Mouse (Mus musculus) heart, adult 2 months (tissue): Measurements from ENCODE around the gene Fundc1.

Experiments
- CTCF ChIP-seq: fragments of 200-600 bp; IDR thresholded peaks from 2 replicates; pipeline ENCODE4 v1.8.1; 2022; ENCODE audit warnings: antibody characterized with exemption, mild to moderate bottlenecking, moderate library complexity
- EP300 ChIP-seq: fragments of 200-500 bp; IDR thresholded peaks from 2 replicates; pipeline ENCODE4 v1.6.1; 2011; ENCODE audit warnings: low read depth, low read length, control low read depth; ENCODE audit not compliant: insufficient read depth
- POLR2A ChIP-seq: fragments of 200-500 bp; IDR thresholded peaks from 2 replicates; pipeline ENCODE4 v1.6.1; 2011; ENCODE audit warnings: mild to moderate bottlenecking, low read depth, low read length, control low read depth; ENCODE audit not compliant: insufficient read depth

DNA sequence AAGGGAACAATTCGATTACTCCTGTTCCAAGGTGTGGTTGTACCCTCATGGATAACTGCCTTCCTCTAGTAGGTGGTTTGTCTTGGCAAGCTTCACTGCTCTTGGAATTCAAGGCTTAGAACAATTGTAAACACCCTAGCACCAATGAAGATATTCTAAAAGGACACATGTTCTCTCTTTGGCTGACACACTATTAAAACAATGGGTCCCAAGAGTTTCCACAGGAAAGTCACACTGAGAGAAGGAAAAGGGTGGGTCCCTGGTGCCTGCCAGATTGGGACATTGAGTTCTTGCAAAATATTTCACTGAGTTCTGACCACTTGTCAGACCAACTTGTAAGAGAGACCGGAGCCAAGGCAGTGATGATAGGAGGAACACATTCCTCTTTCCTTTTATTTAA lies 45.1 kb downstream of the Fundc1 start:
- TF ChIP-seq POLR2A (no peak), CTCF (no peak), EP300 (peak; percentile 87)
